In the genomic region with DNA sequence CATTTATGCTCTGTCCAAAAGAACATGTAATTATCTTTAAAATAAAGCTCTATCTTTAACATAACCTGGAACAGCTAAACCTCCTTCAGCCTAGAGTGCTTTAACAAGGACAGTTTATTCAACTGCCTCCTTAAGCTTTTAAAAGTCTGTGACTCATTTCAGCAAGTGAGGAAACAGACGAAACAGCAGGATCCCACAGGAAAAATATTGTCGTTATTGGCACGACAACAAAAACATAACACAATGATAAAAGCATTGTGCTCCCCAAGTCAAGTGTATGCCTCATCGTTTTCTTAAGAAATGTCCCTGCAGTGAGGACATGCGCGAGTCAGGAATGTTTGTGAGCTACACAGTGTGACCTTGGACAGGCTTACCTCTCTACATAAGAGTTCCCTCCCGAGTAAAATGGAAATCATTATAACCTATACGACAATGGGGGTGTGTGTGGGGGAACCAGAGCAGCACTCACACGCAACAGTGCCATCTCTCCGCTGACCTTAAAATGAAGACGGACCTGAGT, we compare ENCODE assay signal across 20 mouse cellular contexts.
"Had no signal": no experiment of that assay in that cellular context is flagged by ENCODE, and none has a peak within 500 bp of the region (broad histone marks: within the 10 kb centered on the region; RNA-seq: fewer than 3 reads in every experiment).

No protein-coding gene starts in this region.

- H3K36me3 ChIP-seq: midbrain, embryonic 12.5 days; midbrain, embryonic 15.5 days; neural tube, embryonic 13.5 days had no signal

- H3K27ac ChIP-seq: kidney, postnatal 0 days; left cerebral cortex, adult 2 months; liver, embryonic 14.5 days; midbrain, embryonic 12.5 days; midbrain, embryonic 15.5 days; neural tube, embryonic 13.5 days had no signal

- H3K4me2 ChIP-seq: lung, embryonic 14.5 days; midbrain, embryonic 12.5 days; midbrain, embryonic 15.5 days; neural tube, embryonic 13.5 days had no signal

- H3K4me1 ChIP-seq: midbrain, embryonic 12.5 days; midbrain, embryonic 15.5 days; neural tube, embryonic 13.5 days had no signal

- H3K9ac ChIP-seq: liver, embryonic 14.5 days; liver, postnatal 0 days; lung, embryonic 14.5 days; midbrain, embryonic 12.5 days; midbrain, embryonic 15.5 days; neural tube, embryonic 13.5 days had no signal

- DNase-seq: kidney, adult 2 months; kidney, postnatal 36 days; layer of hippocampus, postnatal 36 days; liver, postnatal 0 days; lung, embryonic 14.5 days; lung, postnatal 10 days; lung, postnatal 4 days; retina, postnatal 1 day; right cerebral cortex, postnatal 25 days; thymus, adult 2 months; thymus, postnatal 14 days; thymus, postnatal 4 days had no signal

- H3K27me3 ChIP-seq: midbrain, embryonic 12.5 days; midbrain, embryonic 15.5 days; neural tube, embryonic 13.5 days had no signal

- ATAC-seq: intestine, postnatal 0 days; liver, postnatal 0 days; midbrain, embryonic 15.5 days had no signal

- H3K9me3 ChIP-seq: midbrain, embryonic 12.5 days; midbrain, embryonic 15.5 days; neural tube, embryonic 13.5 days had no signal

- H3K4me3 ChIP-seq: left cerebral cortex, adult 2 months; midbrain, embryonic 12.5 days; midbrain, embryonic 15.5 days; myocyte; neural tube, embryonic 13.5 days had no signal
